9 mouse cellular contexts compared by ENCODE assay signal in the genomic region with DNA sequence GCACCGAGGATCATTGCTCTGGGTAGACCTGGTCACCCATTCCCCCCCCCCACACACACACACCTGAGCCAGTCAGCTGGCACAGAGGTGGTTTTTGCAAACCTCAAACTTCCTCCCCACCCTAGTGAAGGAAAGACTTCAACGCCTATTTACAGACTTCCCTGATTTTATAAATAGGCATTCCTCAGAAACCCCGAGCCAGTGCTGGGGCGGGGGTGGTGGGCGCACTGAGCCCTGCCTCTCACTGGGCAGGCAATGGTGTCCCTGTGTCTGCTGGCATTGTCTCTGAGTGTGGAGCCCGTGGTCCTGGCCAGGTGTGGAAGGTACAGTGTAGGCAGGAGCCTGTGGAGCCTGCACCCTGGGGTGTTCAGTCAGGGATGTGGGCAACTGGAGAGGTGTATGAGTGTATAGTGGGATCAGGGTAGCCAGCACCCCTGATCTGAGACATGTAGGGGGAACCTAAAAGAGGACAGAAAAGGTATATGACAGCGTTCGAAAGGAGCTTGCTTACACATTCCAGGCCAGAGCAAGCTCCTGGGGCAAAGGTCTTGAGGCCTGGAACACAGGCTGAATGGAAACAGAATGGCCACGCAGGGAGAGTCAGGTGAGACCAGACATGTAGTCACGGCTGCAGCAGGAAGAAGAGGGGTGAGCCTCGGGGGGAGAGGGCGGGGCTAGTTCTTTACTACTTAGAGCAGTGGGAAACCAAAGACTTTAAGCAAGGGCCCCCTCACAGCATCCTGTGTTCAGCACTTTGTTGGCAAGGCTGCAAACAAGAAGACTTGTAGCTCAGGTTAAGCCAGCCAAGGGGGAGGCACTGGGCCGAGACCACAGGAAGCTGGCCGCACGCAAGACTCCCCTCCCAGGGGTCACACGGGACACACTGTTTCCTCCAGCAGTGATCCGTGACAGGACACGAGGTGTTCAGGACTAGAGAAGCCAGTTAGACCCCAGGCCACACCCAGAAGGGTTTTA. TPM values are rescaled to one million over a fixed set of nuclear protein-coding genes. Genes with fewer than 3 reads are reported as not detected.
DNase-seq lines count a peak whose midpoint lies in the region; ATAC-seq lines count a peak whose summit lies in the region.
"Had no signal": no experiment of that assay in that cellular context is flagged by ENCODE, and none has a peak within 500 bp of the region (broad histone marks: within the 10 kb centered on the region; RNA-seq: fewer than 3 reads in every experiment).

No protein-coding gene starts in this region.

- ATAC-seq in kidney, embryonic 14.5 days (ENCODE audit: low FRiP score, low TSS enrichment), result peak; percentile 71
- ATAC-seq in neutrophil, adult 5-6 weeks (ENCODE audit: extremely low read depth, insufficient number of reproducible peaks, low FRiP score, poor library complexity, severe bottlenecking), result peak; percentile 79

- H3K27ac ChIP-seq in kidney, embryonic 14.5 days (ENCODE audit: low read depth, low read length), result peak overlapping the region; percentile 66; the same call in 1 of the 2 replicates
- H3K27ac ChIP-seq: macrophage had no signal

- H3K9me3 ChIP-seq in kidney, embryonic 14.5 days (ENCODE audit: control insufficient read depth, low read length), result no peaks in the 10 kb centered on the region

- WGBS in kidney, embryonic 14.5 days, result 42% methylated on average over 18 of the region's 18 CpGs

- no peak overlapping the region for H3K9ac ChIP-seq in kidney, embryonic 14.5 days (ENCODE audit: low read depth, low read length)

- no peak overlapping the region for H3K4me3 ChIP-seq in kidney, embryonic 14.5 days (ENCODE audit: low read length)

- DNase-seq in A20 (ENCODE audit: low read depth, low spot score), result peak; percentile 92
- DNase-seq in CD8-positive naive resting alpha-beta T cell, adult 2 months (ENCODE audit: low read depth in 2 of 2, low spot score in 2 of 2), result peak; percentile 52 to 71
- DNase-seq in cerebellum, adult 11-12 months, result no peak
- DNase-seq in adrenal gland, adult 2 months, result no peak
- DNase-seq in layer of hippocampus, adult 9-10 months (ENCODE audit: low spot score), result no peak
- DNase-seq: gastrocnemius, postnatal 10 days had no signal

- peaks cover 7% of the 10 kb centered on the region; the same call in 1 of the 2 replicates for H3K36me3 ChIP-seq in kidney, embryonic 14.5 days (ENCODE audit: control insufficient read depth, insufficient read depth, low read length)

- no peak overlapping the region for H3K4me2 ChIP-seq in kidney, embryonic 14.5 days (replicated peaks; ENCODE audit: low read depth, low read length)

- no peaks in the 10 kb centered on the region for H3K27me3 ChIP-seq in kidney, embryonic 14.5 days (ENCODE audit: control insufficient read depth, insufficient read depth, low read length)

- peaks cover 24% of the 10 kb centered on the region for H3K4me1 ChIP-seq in kidney, embryonic 14.5 days (ENCODE audit: control insufficient read depth, insufficient read depth, low read length)

RNA-seq across cellular contexts. Expression of gene Hvcn1, which starts 13.3 kb away (rescaled TPM):
- 12.7 TPM in 2 replicates for polyA plus RNA-seq in kidney, embryonic 14.5 days (2014; fragmentation: Nextera tagmentation; extraction: Ambion mirVana)
- total RNA-seq in neutrophil, adult 5-6 weeks (2017), result 256 TPM in 2 replicates
- 1 to 10 TPM; 1.8 to 2.4 TPM for total RNA-seq in adrenal gland, adult 2 months (2021)
- polyA plus RNA-seq in adrenal gland, adult 2 months (2012; rRNA removed), result 2.5 and 3.7 TPM in 2 replicates

RNA-seq across cellular contexts. Expression of gene Tctn1, which starts 44.3 kb away (rescaled TPM):
- polyA plus RNA-seq in kidney, embryonic 14.5 days (2014; fragmentation: Nextera tagmentation; extraction: Ambion mirVana), result 6.5 and 9.8 TPM in 2 replicates
- total RNA-seq in neutrophil, adult 5-6 weeks (2017), result 27.6 and 39.9 TPM in 2 replicates
- total RNA-seq in adrenal gland, adult 2 months (2021), result 10 to 100 TPM; 11.4 to 14.2 TPM
- polyA plus RNA-seq in adrenal gland, adult 2 months (2012; rRNA removed), result 47.0 and 58.3 TPM in 2 replicates

Comparison
In these comparisons a context has a peak if more than half of its experiments do, and no peak if none do; other contexts are left out.
1. DNase-seq: peak in A20 (single experiment) and CD8-positive naive resting alpha-beta T cell, adult 2 months (2 of 2); none in cerebellum, adult 11-12 months (single experiment), adrenal gland, adult 2 months (single experiment) and layer of hippocampus, adult 9-10 months (single experiment).
2. RNA of gene Hvcn1, which starts 13.3 kb away (total RNA-seq): 256 TPM in neutrophil, adult 5-6 weeks; 1.8 to 2.4 TPM in adrenal gland, adult 2 months; every median in the first group is over 10 times any median in the second.